ENCODE assay signal across 25 mouse cellular contexts in the genomic region with DNA sequence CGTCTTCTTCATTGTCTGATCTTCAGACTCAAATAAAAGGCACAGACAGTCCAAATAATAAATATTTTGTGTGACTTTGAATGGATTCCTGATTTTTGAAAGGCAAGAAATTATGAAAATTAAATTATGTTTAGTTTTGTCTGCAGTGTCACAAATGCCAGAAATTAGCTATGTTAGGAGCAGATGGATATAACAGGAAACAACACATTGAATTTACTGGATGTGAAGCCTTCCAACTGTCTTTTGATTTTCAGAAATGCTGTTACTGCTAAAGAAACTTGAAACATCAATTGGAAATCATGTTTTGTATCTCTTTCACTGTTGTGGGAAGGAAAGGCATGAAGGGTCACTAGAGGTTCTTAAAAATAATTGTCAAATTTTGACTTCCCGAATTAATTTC.
DNase-seq lines count a peak whose midpoint lies in the region; ATAC-seq lines count a peak whose summit lies in the region.
"Had no signal": no experiment of that assay in that cellular context is flagged by ENCODE, and none has a peak within 500 bp of the region (broad histone marks: within the 10 kb centered on the region; RNA-seq: fewer than 3 reads in every experiment).

No protein-coding gene starts in this region.

- 75% methylated on average over 2 of the region's 2 CpGs for WGBS in forebrain, embryonic 14.5 days
- 89% methylated on average over 2 of the region's 2 CpGs for WGBS in forebrain, embryonic 13.5 days
- WGBS in forebrain, embryonic 16.5 days = 83% methylated on average over 2 of the region's 2 CpGs
- WGBS in forebrain, embryonic 11.5 days = 88% methylated on average over 2 of the region's 2 CpGs

- no peaks in the 10 kb centered on the region for H3K9me3 ChIP-seq in forebrain, embryonic 14.5 days (replicated peaks; ENCODE audit: control insufficient read depth, low read length)
- H3K9me3 ChIP-seq in forebrain, embryonic 13.5 days (replicated peaks) = no peaks in the 10 kb centered on the region
- no peaks in the 10 kb centered on the region for H3K9me3 ChIP-seq in forebrain, embryonic 16.5 days (ENCODE audit: control insufficient read depth, low read length)
- no peaks in the 10 kb centered on the region for H3K9me3 ChIP-seq in forebrain, embryonic 11.5 days (ENCODE audit: control insufficient read depth, low read length)
- H3K9me3 ChIP-seq: embryonic facial prominence, embryonic 10.5 days; embryonic facial prominence, embryonic 12.5 days; G1E had no signal

- H3K36me3 ChIP-seq in forebrain, embryonic 14.5 days (ENCODE audit: control insufficient read depth, insufficient read depth, low read length) = no peaks in the 10 kb centered on the region
- H3K36me3 ChIP-seq in forebrain, embryonic 13.5 days (ENCODE audit: poor library complexity, severe bottlenecking) = no peaks in the 10 kb centered on the region
- H3K36me3 ChIP-seq in forebrain, embryonic 16.5 days (ENCODE audit: control insufficient read depth, insufficient read depth) = no peaks in the 10 kb centered on the region
- no peaks in the 10 kb centered on the region for H3K36me3 ChIP-seq in forebrain, embryonic 11.5 days (ENCODE audit: control insufficient read depth, insufficient read depth, low read length)
- H3K36me3 ChIP-seq: embryonic facial prominence, embryonic 10.5 days; embryonic facial prominence, embryonic 12.5 days; G1E had no signal

- H3K27me3 ChIP-seq in forebrain, embryonic 14.5 days (replicated peaks; ENCODE audit: control insufficient read depth, insufficient read depth, low read length) = no peaks in the 10 kb centered on the region
- H3K27me3 ChIP-seq in forebrain, embryonic 13.5 days = no peaks in the 10 kb centered on the region
- H3K27me3 ChIP-seq in forebrain, embryonic 16.5 days (replicated peaks; ENCODE audit: control insufficient read depth, insufficient read depth, low read length) = no peaks in the 10 kb centered on the region
- no peaks in the 10 kb centered on the region for H3K27me3 ChIP-seq in forebrain, embryonic 11.5 days (ENCODE audit: control insufficient read depth, insufficient read depth, low read length)
- H3K27me3 ChIP-seq: CH12.LX; embryonic facial prominence, embryonic 12.5 days; Patski had no signal

- peak; percentile 31 for DNase-seq in forebrain, embryonic 14.5 days (ENCODE audit: low spot score)
- no peak for DNase-seq in forebrain, embryonic 11.5 days (ENCODE audit: low spot score)
- peak; percentile 4 for DNase-seq in brain, adult 2 months (ENCODE audit: low read depth, low spot score)
- peak; percentile 22 for DNase-seq in brain, embryonic 18.5 days (ENCODE audit: low read depth, low spot score)
- no peak for DNase-seq in gastrocnemius, postnatal 10 days
- DNase-seq in embryo, embryonic 11 days = no peak
- DNase-seq: adrenal gland, adult 8-10 months; adrenal gland, postnatal 14 days; adrenal gland, postnatal 36 days; B cell, adult 2 months; cerebellum, adult 11 months; cerebellum, adult 18-20 months; cerebellum, adult 8-10 months; cerebellum, adult 9-11 months; cerebellum, postnatal 14 days; cerebellum, postnatal 36 days had no signal

- no peak overlapping the region for H3K4me2 ChIP-seq in forebrain, embryonic 14.5 days (ENCODE audit: low read length)
- no peak overlapping the region for H3K4me2 ChIP-seq in forebrain, embryonic 13.5 days
- H3K4me2 ChIP-seq in forebrain, embryonic 16.5 days (ENCODE audit: low read length) = no peak overlapping the region
- no peak overlapping the region for H3K4me2 ChIP-seq in forebrain, embryonic 11.5 days (ENCODE audit: low read depth, low read length, severe bottlenecking)
- H3K4me2 ChIP-seq: embryonic facial prominence, embryonic 12.5 days had no signal

- no peak overlapping the region for H3K27ac ChIP-seq in forebrain, embryonic 14.5 days (ENCODE audit: low read depth, low read length)
- no peak overlapping the region for H3K27ac ChIP-seq in forebrain, embryonic 13.5 days
- no peak overlapping the region for H3K27ac ChIP-seq in forebrain, embryonic 16.5 days (ENCODE audit: low read length)
- no peak overlapping the region for H3K27ac ChIP-seq in forebrain, embryonic 11.5 days (ENCODE audit: low read depth, low read length)
- H3K27ac ChIP-seq: embryonic facial prominence, embryonic 10.5 days; embryonic facial prominence, embryonic 12.5 days had no signal

- no peak for ATAC-seq in forebrain, embryonic 14.5 days
- no peak; the same call in 1 of the 2 replicates for ATAC-seq in forebrain, embryonic 13.5 days
- ATAC-seq in forebrain, embryonic 16.5 days = peak; percentile 63; the same call in 1 of the 2 replicates
- ATAC-seq in forebrain, embryonic 11.5 days (replicated peaks; ENCODE audit: low FRiP score) = no peak
- ATAC-seq: activated CD4-positive, CD25-positive, alpha-beta regulatory T cell, adult 4 months; CD4-positive, CD25-positive, alpha-beta regulatory T cell, adult 4 months; Patski had no signal

- H3K4me3 ChIP-seq in forebrain, embryonic 14.5 days (ENCODE audit: low read depth, low read length) = no peak overlapping the region
- H3K4me3 ChIP-seq in forebrain, embryonic 13.5 days = no peak overlapping the region
- no peak overlapping the region for H3K4me3 ChIP-seq in forebrain, embryonic 16.5 days (replicated peaks; ENCODE audit: low read length)
- H3K4me3 ChIP-seq in forebrain, embryonic 11.5 days (ENCODE audit: low read depth, low read length) = no peak overlapping the region
- H3K4me3 ChIP-seq: embryonic facial prominence, embryonic 10.5 days; embryonic facial prominence, embryonic 12.5 days had no signal

- H3K4me1 ChIP-seq in forebrain, embryonic 14.5 days (ENCODE audit: control insufficient read depth, insufficient read depth, low read length) = no peaks in the 10 kb centered on the region
- H3K4me1 ChIP-seq in forebrain, embryonic 13.5 days = no peaks in the 10 kb centered on the region
- H3K4me1 ChIP-seq in forebrain, embryonic 16.5 days (replicated peaks; ENCODE audit: control insufficient read depth, insufficient read depth, low read length) = no peaks in the 10 kb centered on the region
- no peaks in the 10 kb centered on the region for H3K4me1 ChIP-seq in forebrain, embryonic 11.5 days (replicated peaks; ENCODE audit: control insufficient read depth, insufficient read depth, low read length)
- H3K4me1 ChIP-seq: embryonic facial prominence, embryonic 10.5 days; embryonic facial prominence, embryonic 12.5 days had no signal

- H3K9ac ChIP-seq in forebrain, embryonic 14.5 days (ENCODE audit: low read length) = no peak overlapping the region
- H3K9ac ChIP-seq in forebrain, embryonic 13.5 days = no peak overlapping the region
- H3K9ac ChIP-seq in forebrain, embryonic 16.5 days (replicated peaks; ENCODE audit: low read depth, low read length) = no peak overlapping the region
- no peak overlapping the region for H3K9ac ChIP-seq in forebrain, embryonic 11.5 days (ENCODE audit: low read length)
- H3K9ac ChIP-seq: embryonic facial prominence, embryonic 12.5 days had no signal

Comparison
In these comparisons a context has a peak if more than half of its experiments do, and no peak if none do; other contexts are left out.
1. DNase-seq: peak in forebrain, embryonic 14.5 days (single experiment), brain, adult 2 months (single experiment) and brain, embryonic 18.5 days (single experiment); none in forebrain, embryonic 11.5 days (single experiment), gastrocnemius, postnatal 10 days (single experiment) and embryo, embryonic 11 days (single experiment).